Mouse (Mus musculus) liver, adult 2 months (tissue): ENCODE results near the gene Urb2.

Experiments
- CTCF ChIP-seq: fragments of 200-500 bp; IDR thresholded peaks from 2 replicates; pipeline ENCODE4 v1.5.1; 2011; ENCODE audit warnings: low read depth, low read length, control low read depth
- POLR2A ChIP-seq: fragments of 200-500 bp; IDR thresholded peaks from 2 replicates; pipeline ENCODE4 v1.6.1; 2011; ENCODE audit warnings: low read length, control low read depth; ENCODE audit not compliant: insufficient read depth; ENCODE audit errors: extremely low read depth

DNA sequence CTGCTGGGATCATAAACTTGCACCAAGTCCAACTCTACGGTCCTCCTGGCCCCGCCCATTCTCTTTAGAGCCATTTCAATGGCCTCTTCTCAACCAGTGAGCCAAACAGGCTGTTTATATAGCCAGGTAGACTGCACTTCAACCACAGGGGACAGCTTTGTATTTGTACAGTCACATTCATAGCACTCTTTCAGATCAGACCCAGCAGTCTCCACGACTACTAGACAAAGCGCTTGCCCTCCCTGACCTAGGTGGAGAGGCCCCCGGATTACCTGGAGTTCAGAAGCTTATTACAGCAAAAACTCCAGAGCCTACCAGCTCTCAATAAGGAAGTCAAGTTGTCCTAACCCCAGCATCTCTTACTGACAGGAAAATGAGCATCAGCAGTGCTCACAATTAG is 27.7 kb upstream of the Urb2 start:
- TF ChIP-seq POLR2A (no peak), CTCF (no peak)
